Mouse (Mus musculus) kidney, embryonic 14.5 days (tissue): ENCODE measurements around the gene Rangrf. TPM values are rescaled to one million over a fixed set of nuclear protein-coding genes. Genes with fewer than 3 reads are reported as not detected.
A peak's percentile ranks its signal among the peaks of the same experiment; 100 is the strongest.
"Not testable (repeated sequence)": the region's sequence is repeated elsewhere in the genome, so short reads cannot be mapped to it uniquely, and the experiment has no call there.

Source experiments
- ATAC-seq: fragments of 200-750 bp; cut with Nextera tagmentation; 2 replicates; pipeline ENCODE4 v1.8.0; 2017; ENCODE audit warnings: moderate number of reproducible peaks, mild to moderate bottlenecking, moderate TSS enrichment, moderate library complexity; ENCODE audit not compliant: low FRiP score, low TSS enrichment
- H3K27ac ChIP-seq: fragments of 300-500 bp; sonication (generic); 2 replicates; pipeline ENCODE4 v1.5.1; 2014; ENCODE audit warnings: low read depth, mild to moderate bottlenecking, low read length, moderate library complexity, mixed read lengths
- H3K27me3 ChIP-seq: fragments of 300-500 bp; sonication (generic); 2 replicates; pipeline ENCODE4 v1.6.1; 2014; ENCODE audit warnings: mild to moderate bottlenecking, low read length; ENCODE audit not compliant: control insufficient read depth, insufficient read depth
- H3K36me3 ChIP-seq: fragments of 300-500 bp; sonication (generic); 2 replicates; pipeline ENCODE4 v1.6.1; 2014; ENCODE audit warnings: low read length, mixed read lengths; ENCODE audit not compliant: control insufficient read depth, insufficient read depth
- H3K4me1 ChIP-seq: fragments of 300-500 bp; sonication (generic); 2 replicates; pipeline ENCODE4 v1.6.1; 2014; ENCODE audit warnings: low read length, mixed read lengths; ENCODE audit not compliant: control insufficient read depth, insufficient read depth
- H3K4me2 ChIP-seq: fragments of 300-500 bp; sonication (generic); replicated peaks from 2 replicates; pipeline ENCODE4 v1.6.1; 2014; ENCODE audit warnings: low read depth, mild to moderate bottlenecking, low read length
- H3K4me3 ChIP-seq: fragments of 300-500 bp; sonication (generic); 2 replicates; pipeline ENCODE4 v1.5.1; 2014; ENCODE audit warnings: mild to moderate bottlenecking, low read length
- H3K9ac ChIP-seq: fragments of 300-500 bp; sonication (generic); 2 replicates; pipeline ENCODE4 v1.6.1; 2014; ENCODE audit warnings: low read depth, mild to moderate bottlenecking, low read length, moderate library complexity
- H3K9me3 ChIP-seq: fragments of 300-500 bp; sonication (generic); 2 replicates; pipeline ENCODE4 v1.6.1; 2016; ENCODE audit warnings: low read length; ENCODE audit not compliant: control insufficient read depth
- WGBS: fragments of 180-500 bp; shearing (Covaris S2); extraction: QIAGEN DNeasy Blood & Tissue Kit; methylation state at CpG from one replicate; pipeline ENCODE4 v1.1.7; 2014; 5-methylcytosine and 5-hydroxymethylcytosine counted together
- polyA plus RNA-seq: library from polyadenylated mRNA; unstranded; fragments of >200 nt; fragmentation: Nextera tagmentation; extraction: Ambion mirVana; gene quantifications from 2 replicates; pipeline ENCODE4 v1.2.1, GENCODE M21; 2014

Gene Rangrf
- polyA plus RNA-seq, 1 experiment from 2014 or later, result 68.7 TPM

GRCm38 (mm10) chr11:68968752-68969151 lies 6.2 kb downstream of the Rangrf start:
- 85% methylated on average over 11 of the region's 11 CpGs for WGBS
- no peaks in the 10 kb centered on the region for H3K27me3 ChIP-seq
- H3K4me1 ChIP-seq, result peaks cover 14% of the 10 kb centered on the region
- H3K36me3 ChIP-seq, result no peaks in the 10 kb centered on the region
- no peak overlapping the region for H3K9ac ChIP-seq
- no peaks in the 10 kb centered on the region for H3K9me3 ChIP-seq
- no peak for ATAC-seq
- no peak overlapping the region for H3K4me3 ChIP-seq
- H3K4me2 ChIP-seq, result no peak overlapping the region; the same call in 1 of the 2 replicates
- H3K27ac ChIP-seq, result no peak overlapping the region

GRCm38 (mm10) chr11:68967337-68968282 lies 7.4 kb downstream of the Rangrf start, which contains the start of gene Slc25a35:
TSS of gene Slc25a35 (plus strand) at chr11:68968131.
- ATAC-seq, result peak; percentile 96
- under 1% methylated on average over 50 of the region's 50 CpGs for WGBS
- Histone ChIP-seq H3K9ac (peak within 1 kb of the TSS; percentile 62), H3K4me2 (peak within 1 kb of the TSS; percentile 88), H3K4me3 (peak within 1 kb of the TSS; percentile 56), H3K4me1 (peaks cover 9% of the 10 kb centered on the region), H3K9me3 (no peaks in the 10 kb centered on the region), H3K36me3 (no peaks in the 10 kb centered on the region), H3K27me3 (no peaks in the 10 kb centered on the region), H3K27ac (no peak within 1 kb of the TSS)

- no peak overlapping the region for H3K4me2 ChIP-seq
- no peaks in the 10 kb centered on the region for H3K36me3 ChIP-seq
- H3K9ac ChIP-seq, result no peak overlapping the region
- H3K4me1 ChIP-seq, result peaks cover 8% of the 10 kb centered on the region
- WGBS, result 30% methylated on average over 1 of the region's 1 CpGs
- ATAC-seq, result no peak
- H3K4me3 ChIP-seq, result no peak overlapping the region
- no peaks in the 10 kb centered on the region for H3K9me3 ChIP-seq
- H3K27me3 ChIP-seq, result no peaks in the 10 kb centered on the region
- H3K27ac ChIP-seq, result no peak overlapping the region
These were observed 8.4 kb downstream of the Rangrf start for GRCm38 (mm10) chr11:68966554-68966953.

- WGBS, result 38% methylated on average over 3 of the region's 3 CpGs
- Histone ChIP-seq H3K9me3 (no peaks in the 10 kb centered on the region), H3K4me2 (no peak overlapping the region), H3K4me3 (no peak overlapping the region), H3K36me3 (no peaks in the 10 kb centered on the region), H3K9ac (no peak overlapping the region), H3K27ac (no peak overlapping the region), H3K27me3 (no peaks in the 10 kb centered on the region), H3K4me1 (peaks cover 8% of the 10 kb centered on the region)
- ATAC-seq, result no peak
These were observed 9.1 kb downstream of the Rangrf start for GRCm38 (mm10) chr11:68965845-68966244.

GRCm38 (mm10) chr11:68965050-68965449 lies 9.9 kb downstream of the Rangrf start:
- no peak for ATAC-seq
- Histone ChIP-seq H3K9ac (no peak overlapping the region), H3K36me3 (no peaks in the 10 kb centered on the region)

GRCm38 (mm10) chr11:68963405-68963804 lies 11.6 kb downstream of the Rangrf start:
- H3K9me3 ChIP-seq, result no peaks in the 10 kb centered on the region
- H3K27ac ChIP-seq, result no peak overlapping the region
- no peak overlapping the region for H3K4me3 ChIP-seq
- H3K9ac ChIP-seq, result no peak overlapping the region
- ATAC-seq, result no peak
- H3K4me1 ChIP-seq, result peaks cover 6% of the 10 kb centered on the region
- no peaks in the 10 kb centered on the region for H3K27me3 ChIP-seq
- H3K36me3 ChIP-seq, result no peaks in the 10 kb centered on the region
- H3K4me2 ChIP-seq, result no peak overlapping the region
- 83% methylated on average over 2 of the region's 2 CpGs for WGBS

More at GRCm38 (mm10) chr11:68965050-68965449, 9.9 kb downstream of the Rangrf start:
- Histone ChIP-seq H3K4me3 (no peak overlapping the region), H3K27me3 (no peaks in the 10 kb centered on the region), H3K4me2 (no peak overlapping the region), H3K27ac (no peak overlapping the region), H3K4me1 (peaks cover 8% of the 10 kb centered on the region), H3K9me3 (no peaks in the 10 kb centered on the region)

GRCm38 (mm10) chr11:68962159-68962558 lies 12.8 kb downstream of the Rangrf start:
- H3K36me3 ChIP-seq, H3K27me3 ChIP-seq, H3K4me2 ChIP-seq, ATAC-seq, H3K9ac ChIP-seq, H3K9me3 ChIP-seq, H3K4me3 ChIP-seq, H3K4me1 ChIP-seq, H3K27ac ChIP-seq: not testable (repeated sequence)
- WGBS, result 22% methylated on average over 11 of the region's 11 CpGs

- no peaks in the 10 kb centered on the region for H3K36me3 ChIP-seq
- H3K4me3 ChIP-seq, result no peak overlapping the region
- ATAC-seq, result no peak
- H3K27me3 ChIP-seq, result no peaks in the 10 kb centered on the region
- H3K4me1 ChIP-seq, result no peaks in the 10 kb centered on the region
- H3K9ac ChIP-seq, result no peak overlapping the region
- H3K27ac ChIP-seq, result no peak overlapping the region
- WGBS, result 87% methylated on average over 3 of the region's 3 CpGs
- no peaks in the 10 kb centered on the region for H3K9me3 ChIP-seq
- no peak overlapping the region for H3K4me2 ChIP-seq
These were observed 13.4 kb downstream of the Rangrf start for GRCm38 (mm10) chr11:68961596-68961995.

- Histone ChIP-seq H3K4me2 (no peak overlapping the region), H3K27me3 (peaks cover 15% of the 10 kb centered on the region), H3K27ac (no peak overlapping the region), H3K4me3 (no peak overlapping the region), H3K4me1 (no peaks in the 10 kb centered on the region; the same call in 1 of the 2 replicates), H3K9me3 (no peaks in the 10 kb centered on the region), H3K36me3 (no peaks in the 10 kb centered on the region), H3K9ac (no peak overlapping the region)
- WGBS, result 80% methylated on average over 1 of the region's 1 CpGs
- no peak for ATAC-seq
These were observed 17.0 kb downstream of the Rangrf start for GRCm38 (mm10) chr11:68957971-68958370.
